Mouse (Mus musculus) myocyte (in vitro differentiated cells): ENCODE data around the gene Speg. TPM values are rescaled to one million over a fixed set of nuclear protein-coding genes. Genes with fewer than 3 reads are reported as not detected.

Source experiments
- H3K27me3 ChIP-seq: one replicate; pipeline ENCODE4 v1.6.1; 2011; ENCODE audit not compliant: control insufficient read depth, insufficient read depth, insufficient read length
- H3K36me3 ChIP-seq: one replicate; pipeline ENCODE4 v1.6.1; 2011; ENCODE audit not compliant: control insufficient read depth, insufficient read depth
- H3K4me2 ChIP-seq: one replicate; pipeline ENCODE4 v1.6.1; 2011; ENCODE audit warnings: low read depth, control low read depth
- H3K4me3 ChIP-seq: one replicate; pipeline ENCODE4 v1.5.1; 2011; ENCODE audit warnings: mild to moderate bottlenecking, control low read depth, moderate library complexity
- H3K79me2 ChIP-seq: one replicate; pipeline ENCODE4 v1.6.1; 2011; ENCODE audit not compliant: control insufficient read depth, insufficient read depth
- H3ac ChIP-seq: one replicate; pipeline ENCODE4 v1.6.1; 2011; ENCODE audit not compliant: control insufficient read depth, insufficient read length
- CEBPB ChIP-seq: IDR thresholded peaks from 2 replicates; pipeline ENCODE4 v1.6.1; 2011; ENCODE audit warnings: mild to moderate bottlenecking, moderate library complexity; ENCODE audit not compliant: poor library complexity, insufficient read depth, severe bottlenecking
- E2F4 ChIP-seq: IDR thresholded peaks from one replicate; pipeline ENCODE4 v1.6.1; 2011; ENCODE audit warnings: mild to moderate bottlenecking, control low read depth, moderate library complexity; ENCODE audit not compliant: insufficient read depth
- MAX ChIP-seq: IDR thresholded peaks from one replicate; pipeline ENCODE4 v1.6.1; 2011; ENCODE audit warnings: low read depth, mild to moderate bottlenecking, control low read depth
- MYOD1 ChIP-seq, 3 experiments: IDR thresholded peaks; one replicate each; pipeline ENCODE4 v1.6.1; 2011; ENCODE audit warnings: control low read depth in 2 of 3, low read depth in 2 of 3, mild to moderate bottlenecking in 2 of 3, moderate library complexity in 1 of 3; ENCODE audit not compliant: insufficient read length in 2 of 3, control insufficient read depth in 1 of 3
- MYOG ChIP-seq, 3 experiments: IDR thresholded peaks; one replicate each; pipeline ENCODE4 v1.6.1; 2011; ENCODE audit warnings: control low read depth in 2 of 3, low read depth in 2 of 3, mild to moderate bottlenecking in 2 of 3; ENCODE audit not compliant: insufficient read length in 2 of 3, control insufficient read depth in 1 of 3, insufficient read depth in 1 of 3
- POLR2A ChIP-seq: IDR thresholded peaks from one replicate; pipeline ENCODE4 v1.6.1; 2011; ENCODE audit warnings: low read depth, mild to moderate bottlenecking, control low read depth, moderate library complexity; ENCODE audit not compliant: insufficient read length
- POLR2AphosphoS2 ChIP-seq: IDR thresholded peaks from one replicate; pipeline ENCODE4 v1.6.1; 2011; ENCODE audit warnings: low read depth, control low read depth; ENCODE audit not compliant: insufficient read length
- REST ChIP-seq: IDR thresholded peaks from one replicate; pipeline ENCODE4 v1.6.1; 2011; ENCODE audit warnings: mild to moderate bottlenecking, control low read depth, moderate library complexity; ENCODE audit not compliant: insufficient read depth, insufficient read length
- SRF ChIP-seq: IDR thresholded peaks from one replicate; pipeline ENCODE4 v1.6.1; 2011; ENCODE audit warnings: low read depth; ENCODE audit not compliant: control insufficient read depth, insufficient read length
- TCF12 ChIP-seq: IDR thresholded peaks from one replicate; pipeline ENCODE4 v1.6.1; 2011; ENCODE audit warnings: mild to moderate bottlenecking, control low read depth; ENCODE audit not compliant: poor library complexity, insufficient read depth, severe bottlenecking
- TCF3 ChIP-seq: IDR thresholded peaks from one replicate; pipeline ENCODE4 v1.6.1; 2011; ENCODE audit warnings: low read depth, control low read depth; ENCODE audit not compliant: insufficient read length
- USF1 ChIP-seq: IDR thresholded peaks from one replicate; pipeline ENCODE4 v1.6.1; 2011; ENCODE audit warnings: low read depth, mild to moderate bottlenecking, control low read depth, moderate library complexity
- polyA plus RNA-seq: library from polyadenylated mRNA; unstranded; fragments of >200 nt; fragmentation: generic; extraction: Trizol; gene quantifications from one replicate; pipeline ENCODE4 v1.2.1, GENCODE M21; 2012; ENCODE audit warnings: missing spikeins

Speg gene
- polyA plus RNA-seq = 42.3 TPM

DNA sequence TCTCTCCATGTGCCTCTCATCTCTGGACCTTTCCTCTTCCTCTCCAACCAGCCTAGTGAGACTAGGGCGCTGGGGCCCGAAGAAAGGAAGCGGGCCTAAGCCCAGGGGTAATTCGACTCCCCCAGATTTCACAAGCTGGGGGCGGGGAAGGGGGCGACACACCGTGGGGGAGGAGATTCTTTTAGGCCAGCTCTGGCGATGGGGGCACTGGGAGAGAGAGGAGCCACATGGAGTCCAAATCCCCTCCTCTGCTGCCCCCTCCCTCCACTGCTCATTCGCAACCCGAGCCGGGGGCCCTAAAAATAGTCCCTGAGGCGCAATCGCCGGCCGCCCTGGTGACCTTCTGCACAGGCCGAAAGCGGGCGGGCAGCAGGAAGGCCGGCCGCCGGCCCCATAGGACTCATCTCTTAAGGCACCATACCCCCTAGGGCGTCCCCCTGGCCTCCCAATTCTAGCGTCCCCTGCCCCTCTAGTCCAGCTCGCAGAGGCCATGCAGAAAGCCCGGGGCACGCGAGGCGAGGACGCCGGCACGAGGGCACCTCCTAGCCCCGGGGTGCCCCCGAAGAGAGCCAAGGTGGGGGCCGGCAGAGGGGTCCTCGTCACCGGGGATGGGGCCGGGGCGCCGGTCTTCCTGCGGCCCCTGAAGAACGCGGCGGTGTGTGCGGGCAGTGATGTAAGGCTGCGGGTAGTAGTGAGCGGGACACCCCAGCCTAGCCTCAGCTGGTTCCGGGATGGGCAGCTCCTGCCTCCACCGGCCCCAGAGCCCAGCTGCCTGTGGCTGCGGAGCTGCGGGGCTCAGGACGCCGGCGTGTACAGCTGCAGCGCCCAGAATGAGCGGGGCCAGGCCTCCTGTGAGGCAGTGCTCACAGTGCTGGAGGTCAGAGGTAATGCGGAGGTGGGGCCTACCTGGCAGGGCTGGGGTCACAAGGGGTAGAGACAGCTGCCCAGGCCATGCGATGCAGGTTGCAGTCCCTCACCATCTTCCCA is at the start of gene Speg:
TSS of gene Speg (plus strand) at position 348 of the 987 bp plus-strand sequence.
- H3K4me3 ChIP-seq = no peak within 1 kb of the TSS
- no peaks in the 10 kb centered on the region for H3K36me3 ChIP-seq
- no peak within 1 kb of the TSS for H3ac ChIP-seq
- no peaks in the 10 kb centered on the region for H3K27me3 ChIP-seq
- H3K4me2 ChIP-seq = no peak within 1 kb of the TSS
- TF ChIP-seq MYOG (IDR thresholded peaks at IDR 0.05; ENCODE audit: control insufficient read depth in 1 of 3, insufficient read depth in 1 of 3, insufficient read length in 2 of 3, low read depth in 2 of 3) (peak in 1 of 3 experiments; percentile 30), MYOD1 (IDR thresholded peaks at IDR 0.05; ENCODE audit: control insufficient read depth in 1 of 3, insufficient read length in 2 of 3, low read depth in 2 of 3) (peak in 1 of 3 experiments; percentile 0), SRF (no peak)
- H3K79me2 ChIP-seq = no peaks in the 10 kb centered on the region

DNA sequence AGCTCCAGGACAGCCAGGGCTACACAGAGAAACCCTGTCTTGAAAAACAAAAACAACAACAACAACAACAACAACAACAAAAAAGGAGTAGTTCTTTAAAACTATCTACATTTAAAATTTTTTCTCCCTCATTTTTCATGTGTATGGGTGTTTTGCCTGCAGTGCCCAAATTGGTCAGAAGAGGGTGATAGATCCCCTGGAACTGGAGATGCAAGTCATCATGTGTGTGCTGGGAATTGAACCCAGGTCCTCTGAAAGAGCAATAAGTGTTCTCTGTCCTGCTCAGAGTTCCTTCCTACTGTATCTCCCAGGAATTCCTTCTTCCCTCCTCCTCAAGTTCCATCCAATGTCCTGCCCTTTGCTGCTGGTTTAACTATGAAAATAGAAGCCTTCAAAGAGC is 47.6 kb upstream of the Speg start:
- H3K27me3 ChIP-seq = no peaks in the 10 kb centered on the region
- no peaks in the 10 kb centered on the region for H3K36me3 ChIP-seq
- TF ChIP-seq MYOG (IDR thresholded peaks at IDR 0.05; ENCODE audit: control insufficient read depth in 1 of 3, insufficient read depth in 1 of 3, insufficient read length in 2 of 3, low read depth in 2 of 3) = no peak
- TF ChIP-seq MAX = no peak
- TF ChIP-seq TCF3 = no peak
- no peak for TF ChIP-seq E2F4
- no peak for TF ChIP-seq TCF12
- no peak for TF ChIP-seq CEBPB
- no peaks in the 10 kb centered on the region for H3K79me2 ChIP-seq
- no peak overlapping the region for H3K4me3 ChIP-seq
- H3K4me2 ChIP-seq = no peak overlapping the region
- H3ac ChIP-seq = no peak overlapping the region

DNA sequence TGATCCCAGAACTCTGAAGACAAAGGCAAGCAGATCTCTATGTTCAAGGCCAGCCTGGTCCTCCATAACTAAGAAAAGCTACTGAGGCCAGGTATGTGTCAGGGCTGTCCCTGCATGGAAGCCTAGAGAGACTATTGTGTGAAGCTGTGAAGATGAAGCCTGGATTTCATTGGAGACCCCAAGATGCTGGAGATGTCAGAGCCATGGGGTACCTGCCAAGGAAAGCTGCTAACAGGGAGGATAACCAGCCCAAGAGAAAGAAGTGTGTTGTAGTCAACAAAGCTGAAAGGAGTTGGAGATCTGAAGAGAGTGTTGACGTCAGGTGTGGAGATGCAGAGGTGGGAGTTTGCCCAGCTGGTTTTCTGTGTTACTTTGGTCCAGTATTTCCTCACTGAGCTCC is 43.8 kb upstream of the Speg start:
- no peak for TF ChIP-seq MAX
- no peak for TF ChIP-seq POLR2A
- no peak for TF ChIP-seq TCF3
- TF ChIP-seq MYOD1 (IDR thresholded peaks at IDR 0.05; ENCODE audit: control insufficient read depth in 1 of 3, insufficient read length in 2 of 3, low read depth in 2 of 3) = no peak
- TF ChIP-seq CEBPB = no peak
- no peak for TF ChIP-seq USF1
- TF ChIP-seq REST = no peak
- no peak for TF ChIP-seq TCF12
- TF ChIP-seq MYOG (IDR thresholded peaks at IDR 0.05; ENCODE audit: control insufficient read depth in 1 of 3, insufficient read depth in 1 of 3, insufficient read length in 2 of 3, low read depth in 2 of 3) = no peak
- TF ChIP-seq POLR2AphosphoS2 = no peak
- TF ChIP-seq E2F4 = no peak
- no peak for TF ChIP-seq SRF
- no peak overlapping the region for H3ac ChIP-seq
- H3K4me3 ChIP-seq = no peak overlapping the region
- H3K79me2 ChIP-seq = no peaks in the 10 kb centered on the region
- no peak overlapping the region for H3K4me2 ChIP-seq
- H3K36me3 ChIP-seq = no peaks in the 10 kb centered on the region
- no peaks in the 10 kb centered on the region for H3K27me3 ChIP-seq

DNA sequence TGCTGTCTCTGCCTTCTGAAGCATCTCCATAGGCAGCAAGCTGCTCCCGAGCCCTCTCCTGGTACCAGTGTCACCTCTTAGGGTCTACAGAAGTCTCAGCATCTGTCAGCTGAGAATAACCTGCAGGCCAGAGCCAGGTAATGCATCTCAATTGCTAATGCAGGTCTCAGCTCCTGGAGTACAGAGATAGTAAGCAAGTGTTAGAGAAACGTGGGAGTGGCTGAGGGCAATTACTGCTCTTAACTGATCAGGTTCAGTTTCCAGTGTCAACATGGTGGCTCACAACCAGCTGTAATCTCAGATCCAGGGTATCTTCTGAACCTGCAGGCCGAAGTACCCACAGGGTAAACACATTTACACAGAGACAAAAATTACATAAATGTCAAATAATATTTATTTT is 38.6 kb upstream of the Speg start:
- Histone ChIP-seq H3K4me3 (no peak overlapping the region), H3K36me3 (no peaks in the 10 kb centered on the region), H3K4me2 (no peak overlapping the region), H3K79me2 (no peaks in the 10 kb centered on the region), H3K27me3 (no peaks in the 10 kb centered on the region), H3ac (no peak overlapping the region)
- TF ChIP-seq POLR2A (no peak), E2F4 (no peak), TCF3 (no peak), MYOG (IDR thresholded peaks at IDR 0.05; ENCODE audit: control insufficient read depth in 1 of 3, insufficient read depth in 1 of 3, insufficient read length in 2 of 3, low read depth in 2 of 3) (no peak), REST (no peak), TCF12 (no peak), MYOD1 (IDR thresholded peaks at IDR 0.05; ENCODE audit: control insufficient read depth in 1 of 3, insufficient read length in 2 of 3, low read depth in 2 of 3) (no peak), SRF (no peak), USF1 (no peak), CEBPB (no peak)

DNA sequence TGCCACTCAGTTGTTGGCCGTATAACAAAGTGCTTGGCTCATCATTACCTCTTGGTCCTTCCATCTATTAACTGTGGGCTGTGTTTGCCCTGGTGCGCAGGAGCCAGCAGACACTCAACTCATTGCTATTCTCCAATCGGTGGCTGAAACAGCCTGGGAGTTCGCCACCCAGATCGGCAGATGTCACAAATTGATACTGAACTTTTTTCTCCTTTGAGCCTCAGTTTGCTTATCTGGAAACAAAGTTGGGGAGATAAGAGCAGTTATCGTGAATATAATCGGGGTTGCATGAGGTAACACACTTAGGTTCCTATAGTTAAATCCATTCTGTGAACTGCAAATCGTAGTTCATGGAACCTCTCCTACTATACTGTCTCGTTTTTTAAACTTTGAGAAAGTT is 38.0 kb upstream of the Speg start:
- H3K36me3 ChIP-seq = no peaks in the 10 kb centered on the region
- H3K79me2 ChIP-seq = no peaks in the 10 kb centered on the region
- no peak for TF ChIP-seq SRF
- TF ChIP-seq TCF3 = no peak
- TF ChIP-seq CEBPB = no peak
- TF ChIP-seq MYOG (IDR thresholded peaks at IDR 0.05; ENCODE audit: control insufficient read depth in 1 of 3, insufficient read depth in 1 of 3, insufficient read length in 2 of 3, low read depth in 2 of 3) = no peak
- no peak for TF ChIP-seq TCF12
- no peak for TF ChIP-seq USF1
- no peak for TF ChIP-seq POLR2AphosphoS2
- TF ChIP-seq MAX = no peak
- no peak for TF ChIP-seq MYOD1 (IDR thresholded peaks at IDR 0.05; ENCODE audit: control insufficient read depth in 1 of 3, insufficient read length in 2 of 3, low read depth in 2 of 3)
- no peak for TF ChIP-seq REST
- TF ChIP-seq E2F4 = no peak
- no peak for TF ChIP-seq POLR2A
- H3ac ChIP-seq = no peak overlapping the region
- no peak overlapping the region for H3K4me3 ChIP-seq
- H3K4me2 ChIP-seq = no peak overlapping the region
- H3K27me3 ChIP-seq = no peaks in the 10 kb centered on the region
